Mouse (Mus musculus) heart, adult 2 months (tissue): Measurements from ENCODE around the gene Pacrg. TPM values are rescaled to one million over a fixed set of nuclear protein-coding genes. Genes with fewer than 3 reads are reported as not detected.

Experiments
- DNase-seq, 2 experiments: peaks; one replicate each; pipeline ENCODE4 v3.0.0; 2021
- H3K27ac ChIP-seq: fragments of 200-600 bp; 2 replicates; pipeline ENCODE4 v1.8.1; 2022
- H3K27me3 ChIP-seq: fragments of 200-500 bp; 2 replicates; pipeline ENCODE4 v1.6.1; 2012; ENCODE audit warnings: mild to moderate bottlenecking, low read length, inconsistent platforms, mixed read lengths; ENCODE audit not compliant: control insufficient read depth, insufficient read depth
- H3K36me3 ChIP-seq: fragments of 200-500 bp; 2 replicates; pipeline ENCODE4 v1.6.1; 2012; ENCODE audit warnings: low read length, inconsistent platforms; ENCODE audit not compliant: control insufficient read depth, insufficient read depth
- H3K4me1 ChIP-seq: fragments of 200-500 bp; 2 replicates; pipeline ENCODE4 v1.6.1; 2011; ENCODE audit warnings: low read length; ENCODE audit not compliant: control insufficient read depth, insufficient read depth
- H3K4me3 ChIP-seq: fragments of 200-600 bp; 2 replicates; pipeline ENCODE4 v1.8.1; 2022
- H3K79me2 ChIP-seq: fragments of 200-500 bp; replicated peaks from 2 replicates; pipeline ENCODE4 v1.6.1; 2012; ENCODE audit warnings: mild to moderate bottlenecking, inconsistent platforms, low read length, moderate library complexity, mixed read lengths; ENCODE audit not compliant: control insufficient read depth, insufficient read depth
- H3K9ac ChIP-seq: fragments of 200-500 bp; 2 replicates; pipeline ENCODE4 v1.6.1; 2012; ENCODE audit warnings: low read depth, mild to moderate bottlenecking, control low read depth, inconsistent platforms, low read length, mixed read lengths
- CTCF ChIP-seq: fragments of 200-600 bp; IDR thresholded peaks from 2 replicates; pipeline ENCODE4 v1.8.1; 2022; ENCODE audit warnings: antibody characterized with exemption, mild to moderate bottlenecking, moderate library complexity
- EP300 ChIP-seq: fragments of 200-500 bp; IDR thresholded peaks from 2 replicates; pipeline ENCODE4 v1.6.1; 2011; ENCODE audit warnings: low read depth, low read length, control low read depth; ENCODE audit not compliant: insufficient read depth
- POLR2A ChIP-seq: fragments of 200-500 bp; IDR thresholded peaks from 2 replicates; pipeline ENCODE4 v1.6.1; 2011; ENCODE audit warnings: mild to moderate bottlenecking, low read depth, low read length, control low read depth; ENCODE audit not compliant: insufficient read depth
- WGBS: fragments of 180-500 bp; shearing (Covaris S2); methylation state at CpG from one replicate; pipeline ENCODE4 v1.1.7; 2018; 5-methylcytosine and 5-hydroxymethylcytosine counted together
- intact Hi-C: fragments of 180-260 bp; cut with DNase I; formaldehyde crosslinking; loops from one replicate; pipeline ENCODE4 v1.15.1; 2025
- polyA plus RNA-seq: library from polyadenylated mRNA; depleted of rRNA; stranded (reverse); fragments of >200 nt; gene quantifications from 2 replicates; pipeline ENCODE4 v1.2.3, GENCODE M21; 2012
- total RNA-seq, 2 experiments: library from RNA; stranded (reverse); gene quantifications; 2 replicates each; pipeline ENCODE4 v1.2.3; 2021

The Pacrg gene
- total and polyA plus RNA-seq, 3 experiments, result 0.45 to 1.0 (median 0.89) TPM

- no peak for DNase-seq
- H3K36me3 ChIP-seq, result no peaks in the 10 kb centered on the region
- no peak overlapping the region for H3K27ac ChIP-seq
- 67% methylated on average over 3 of the region's 3 CpGs for WGBS
- TF ChIP-seq POLR2A, result no peak
- no peak for TF ChIP-seq CTCF
- TF ChIP-seq EP300, result no peak
- no peaks in the 10 kb centered on the region for H3K79me2 ChIP-seq
- H3K4me1 ChIP-seq, result no peaks in the 10 kb centered on the region
- no peak overlapping the region for H3K4me3 ChIP-seq
- intact Hi-C loops, result no loop called here
- H3K27me3 ChIP-seq, result no peaks in the 10 kb centered on the region
- no peak overlapping the region for H3K9ac ChIP-seq
Measured at GRCm38 (mm10) chr17:10583301-10583700, 256.8 kb downstream of the Pacrg start.

- H3K4me1 ChIP-seq, result no peaks in the 10 kb centered on the region
- WGBS, result 90% methylated on average over 7 of the region's 7 CpGs
- intact Hi-C loops, result no loop called here
- DNase-seq, result no peak
- no peak overlapping the region for H3K27ac ChIP-seq
- H3K79me2 ChIP-seq, result no peaks in the 10 kb centered on the region
- no peaks in the 10 kb centered on the region for H3K27me3 ChIP-seq
- H3K4me3 ChIP-seq, result no peak overlapping the region
- TF ChIP-seq CTCF (no peak), POLR2A (no peak), EP300 (no peak)
- no peak overlapping the region for H3K9ac ChIP-seq
- no peaks in the 10 kb centered on the region for H3K36me3 ChIP-seq
Measured at GRCm38 (mm10) chr17:10575306-10575705, 264.8 kb downstream of the Pacrg start.

GRCm38 (mm10) chr17:10572436-10572835 lies 267.7 kb downstream of the Pacrg start:
- H3K79me2 ChIP-seq, result no peaks in the 10 kb centered on the region
- H3K27ac ChIP-seq, result no peak overlapping the region
- H3K4me3 ChIP-seq, result no peak overlapping the region
- no peaks in the 10 kb centered on the region for H3K36me3 ChIP-seq
- no peaks in the 10 kb centered on the region for H3K4me1 ChIP-seq
- no peak for DNase-seq
- no peaks in the 10 kb centered on the region for H3K27me3 ChIP-seq
- WGBS, result 77% methylated on average over 4 of the region's 4 CpGs
- TF ChIP-seq EP300, result no peak
- H3K9ac ChIP-seq, result no peak overlapping the region
- intact Hi-C loops, result no loop called here

GRCm38 (mm10) chr17:10569270-10569669 lies 270.8 kb downstream of the Pacrg start:
- TF ChIP-seq EP300, result no peak
- no peak for TF ChIP-seq CTCF
- TF ChIP-seq POLR2A, result no peak
- H3K4me1 ChIP-seq, result no peaks in the 10 kb centered on the region; the same call in 1 of the 2 replicates
- H3K36me3 ChIP-seq, result no peaks in the 10 kb centered on the region
- H3K9ac ChIP-seq, result no peak overlapping the region
- intact Hi-C loops, result no loop called here
- H3K27me3 ChIP-seq, result no peaks in the 10 kb centered on the region
- no peak overlapping the region for H3K27ac ChIP-seq
- no peaks in the 10 kb centered on the region for H3K79me2 ChIP-seq
- DNase-seq, result no peak
- H3K4me3 ChIP-seq, result no peak overlapping the region
- WGBS, result 87% methylated on average over 10 of the region's 10 CpGs

GRCm38 (mm10) chr17:10567411-10567810 lies 272.7 kb downstream of the Pacrg start:
- Histone ChIP-seq H3K36me3 (no peaks in the 10 kb centered on the region), H3K27ac (no peak overlapping the region), H3K4me3 (no peak overlapping the region), H3K79me2 (no peaks in the 10 kb centered on the region), H3K9ac (no peak overlapping the region), H3K4me1 (no peaks in the 10 kb centered on the region; the same call in 1 of the 2 replicates), H3K27me3 (no peaks in the 10 kb centered on the region)
- intact Hi-C loops, result no loop called here
- WGBS, result 95% methylated on average over 3 of the region's 3 CpGs
- no peak for DNase-seq
- TF ChIP-seq POLR2A, result no peak
- TF ChIP-seq CTCF, result no peak
- no peak for TF ChIP-seq EP300

- no peak for TF ChIP-seq CTCF
- TF ChIP-seq EP300, result no peak
- no peak for TF ChIP-seq POLR2A
- no peak overlapping the region for H3K27ac ChIP-seq
- H3K36me3 ChIP-seq, result no peaks in the 10 kb centered on the region
- H3K4me1 ChIP-seq, result no peaks in the 10 kb centered on the region; the same call in 1 of the 2 replicates
- no peaks in the 10 kb centered on the region for H3K27me3 ChIP-seq
- no peak overlapping the region for H3K9ac ChIP-seq
- no peak for DNase-seq
- intact Hi-C loops, result no loop called here
- no peak overlapping the region for H3K4me3 ChIP-seq
- H3K79me2 ChIP-seq, result no peaks in the 10 kb centered on the region
- 88% methylated on average over 5 of the region's 5 CpGs for WGBS
Measured at GRCm38 (mm10) chr17:10564191-10564590, 275.9 kb downstream of the Pacrg start.
